Mouse (Mus musculus): ENCODE data around the gene Gm14226.
A peak's percentile ranks its signal among the peaks of the same experiment; 100 is the strongest.
"Not testable (repeated sequence)": the region's sequence is repeated elsewhere in the genome, so short reads cannot be mapped to it uniquely, and the experiment has no call there.

Gene Gm14226

DNA sequence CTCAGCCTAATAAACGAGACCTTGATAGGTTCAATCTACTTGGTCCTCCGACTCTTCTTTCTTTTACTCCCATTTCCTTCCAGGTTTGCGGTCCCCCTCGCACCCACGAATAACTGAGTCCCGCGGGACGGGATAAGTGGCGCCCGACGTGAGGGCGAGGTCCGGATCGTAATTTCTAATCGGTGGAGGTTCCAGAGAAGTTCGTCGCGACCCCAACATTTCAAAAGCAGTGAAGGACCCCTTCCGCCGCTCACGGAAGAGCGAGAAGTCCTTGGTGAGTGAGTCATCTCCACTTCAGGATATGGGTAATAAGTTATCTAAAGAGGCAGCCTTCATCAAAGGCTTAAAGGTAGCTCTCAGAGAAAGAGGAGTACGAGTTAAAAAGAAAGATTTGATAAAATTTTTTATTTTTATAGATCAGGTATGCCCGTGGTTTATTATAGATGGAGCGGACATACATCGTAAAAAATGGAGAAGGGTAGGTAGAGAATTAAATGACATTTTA lies at the start of gene Gm14226:
Gene Gm14226, plus strand, starts transcription at position 16 of the 505 bp plus-strand sequence.
- not testable (repeated sequence) for DNase-seq

DNA sequence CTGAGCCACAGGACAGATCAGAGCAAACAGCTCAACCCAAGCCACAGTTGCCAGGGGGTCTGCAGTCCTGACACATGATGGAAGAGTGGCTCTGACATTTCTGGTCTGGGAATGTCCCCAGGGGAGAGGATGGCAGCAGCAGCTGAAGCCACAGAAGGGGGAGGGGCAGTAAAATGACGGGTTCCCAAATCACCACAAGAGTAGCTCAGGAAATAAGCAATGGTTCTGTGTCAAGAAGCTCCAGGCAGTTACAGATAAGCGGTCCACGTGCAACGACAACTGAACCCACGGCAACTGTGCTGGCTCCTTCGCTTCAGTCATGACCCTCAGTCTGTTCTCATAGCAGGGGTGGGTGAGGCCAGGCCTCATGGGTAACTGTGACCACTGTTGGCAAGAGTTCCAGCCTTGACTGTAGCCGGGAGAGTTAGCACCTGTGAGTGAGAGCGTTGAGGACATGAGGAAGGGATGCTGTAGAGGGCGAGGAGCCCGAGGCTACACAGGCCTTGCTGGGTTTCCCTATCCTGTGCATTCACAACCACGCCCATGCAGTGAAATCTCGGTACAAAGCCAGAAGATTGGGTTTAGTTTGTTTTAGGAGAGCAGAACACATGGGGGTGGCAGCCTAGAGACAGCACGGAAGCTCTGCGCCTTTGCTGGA lies 48.2 kb upstream of the Gm14226 start:
- not testable (repeated sequence) for DNase-seq

DNA sequence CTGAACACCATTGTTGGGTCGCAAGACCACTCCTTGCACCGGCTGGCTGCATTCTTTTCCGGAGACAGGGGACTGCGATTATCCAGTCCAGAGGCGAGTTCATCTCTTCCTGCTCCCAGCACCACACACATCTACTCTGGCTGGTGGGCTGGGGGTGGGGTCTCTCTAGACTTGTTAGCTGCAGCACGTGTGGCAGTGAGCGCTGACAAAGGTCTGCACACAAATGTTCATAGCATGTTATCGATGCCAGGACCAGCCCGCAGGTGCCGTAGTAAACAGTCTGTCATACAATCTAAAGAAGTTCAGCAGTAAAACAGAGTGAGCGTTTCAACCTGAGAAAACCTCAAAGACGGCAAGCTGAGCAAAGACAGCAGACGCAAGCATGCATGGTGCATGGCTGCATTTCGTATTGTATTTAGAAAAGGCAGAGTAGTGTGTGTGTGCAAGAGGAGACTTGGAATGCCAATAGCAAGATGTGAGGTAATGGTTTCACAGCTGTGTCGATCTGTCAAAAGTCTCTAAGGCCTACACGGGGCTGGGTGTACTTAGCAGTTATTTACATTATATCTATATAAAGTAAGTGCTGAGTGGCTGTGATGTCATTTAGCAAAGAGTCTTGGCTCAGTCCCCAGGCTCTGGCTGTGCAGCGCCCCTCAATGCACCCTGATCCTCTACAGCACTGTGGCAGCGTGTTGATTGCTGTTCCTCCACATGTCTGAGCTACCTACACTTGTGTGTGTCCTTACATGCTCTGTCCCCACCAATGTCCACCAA lies 46.0 kb upstream of the Gm14226 start:
- no peak for DNase-seq

DNA sequence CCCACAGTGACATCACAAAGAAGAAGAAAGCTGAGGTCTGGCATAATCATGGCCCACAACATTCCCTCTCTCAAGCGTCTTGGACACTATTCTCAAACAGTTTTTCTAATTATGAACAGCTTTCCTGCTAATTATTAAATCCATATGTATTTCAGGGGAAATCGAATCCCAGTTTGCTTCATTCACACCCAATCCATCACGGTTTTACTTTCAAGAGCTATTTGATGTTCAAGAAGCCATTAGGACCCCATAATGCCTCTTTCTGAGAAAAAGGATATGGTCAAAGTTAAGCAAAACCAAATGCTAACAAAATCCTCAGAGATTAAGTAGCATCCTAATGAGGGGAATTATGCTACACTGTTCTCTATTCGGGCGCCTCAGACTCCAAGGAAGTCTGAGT lies 45.1 kb upstream of the Gm14226 start:
- DNase-seq: no peak

DNA sequence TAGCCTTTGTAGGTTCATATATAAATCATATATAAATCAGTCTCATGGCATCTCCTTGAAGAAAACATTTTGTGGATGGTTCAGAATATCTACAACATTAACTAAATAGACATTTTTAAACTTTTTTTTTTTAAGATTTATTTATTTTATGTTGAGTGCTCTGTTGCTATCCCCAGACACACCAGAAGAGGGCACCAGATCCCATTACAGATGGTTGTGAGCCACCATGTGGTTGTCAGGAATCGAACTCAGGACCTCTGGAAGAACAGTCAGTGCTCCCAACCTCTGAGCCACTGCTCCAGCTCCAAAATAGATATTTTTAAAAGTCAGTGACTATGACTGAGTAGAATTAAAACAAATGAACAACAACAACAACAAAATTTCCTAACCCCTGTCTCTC lies 31.5 kb upstream of the Gm14226 start:
- DNase-seq: no peak

DNA sequence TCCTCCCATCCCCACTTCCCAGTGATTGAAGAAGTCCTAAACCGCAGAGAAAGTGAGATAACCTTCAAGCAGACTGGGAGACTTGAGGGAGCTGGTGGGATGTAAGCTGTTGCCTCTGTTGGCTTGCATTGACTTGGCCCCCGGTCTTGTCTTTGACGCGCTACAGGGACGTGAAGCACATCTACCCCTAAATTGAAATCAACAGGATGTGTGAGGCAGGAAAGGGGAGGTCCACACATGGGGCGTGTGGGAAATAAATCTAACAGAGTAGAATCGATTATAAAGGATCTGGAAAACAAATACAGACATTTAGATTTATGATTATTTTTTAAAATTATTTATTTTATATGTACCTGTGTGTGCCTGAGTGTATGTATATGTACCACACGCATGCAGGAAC lies 26.7 kb upstream of the Gm14226 start:
- peak; percentile 23 for DNase-seq

DNA sequence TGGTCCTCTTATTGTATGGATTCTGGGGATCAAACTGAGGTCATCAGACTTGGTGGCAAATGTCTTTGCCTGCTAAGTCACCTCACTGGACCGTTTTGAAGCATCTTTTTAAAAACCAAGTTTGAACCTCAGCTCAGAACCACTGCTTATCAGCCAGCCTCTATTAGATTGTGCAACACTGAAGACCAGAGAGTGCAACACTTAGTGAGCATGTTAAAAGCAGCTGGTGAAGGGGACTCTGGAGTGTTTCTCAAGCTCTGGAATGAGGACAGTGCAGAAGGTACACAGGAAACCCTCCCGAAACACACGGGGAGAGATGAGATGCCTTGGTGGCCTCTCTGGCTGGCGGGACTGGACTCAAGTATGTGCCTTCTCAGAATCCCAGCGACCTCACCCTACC lies 26.0 kb upstream of the Gm14226 start:
- no peak for DNase-seq

DNA sequence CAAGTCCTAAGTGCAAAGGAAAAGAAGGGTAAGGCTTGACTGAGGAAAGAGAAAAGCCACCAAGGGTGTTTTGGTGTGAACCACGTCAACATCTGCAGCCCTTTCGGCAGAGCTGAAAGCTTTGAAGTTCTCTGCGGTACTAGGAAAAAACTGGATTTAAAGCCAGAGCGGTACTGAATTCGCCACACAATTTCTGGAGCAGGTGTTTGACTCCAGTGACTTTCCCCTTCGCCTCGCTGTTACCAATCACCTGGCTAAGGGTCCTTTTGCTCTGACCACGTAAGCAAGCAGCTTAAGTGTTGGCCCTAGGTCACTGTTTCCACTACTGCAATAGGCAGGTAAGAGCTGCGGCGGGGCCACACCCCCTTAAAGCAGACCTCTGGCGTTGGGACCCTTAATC lies 12.6 kb upstream of the Gm14226 start:
- DNase-seq: no peak

DNA sequence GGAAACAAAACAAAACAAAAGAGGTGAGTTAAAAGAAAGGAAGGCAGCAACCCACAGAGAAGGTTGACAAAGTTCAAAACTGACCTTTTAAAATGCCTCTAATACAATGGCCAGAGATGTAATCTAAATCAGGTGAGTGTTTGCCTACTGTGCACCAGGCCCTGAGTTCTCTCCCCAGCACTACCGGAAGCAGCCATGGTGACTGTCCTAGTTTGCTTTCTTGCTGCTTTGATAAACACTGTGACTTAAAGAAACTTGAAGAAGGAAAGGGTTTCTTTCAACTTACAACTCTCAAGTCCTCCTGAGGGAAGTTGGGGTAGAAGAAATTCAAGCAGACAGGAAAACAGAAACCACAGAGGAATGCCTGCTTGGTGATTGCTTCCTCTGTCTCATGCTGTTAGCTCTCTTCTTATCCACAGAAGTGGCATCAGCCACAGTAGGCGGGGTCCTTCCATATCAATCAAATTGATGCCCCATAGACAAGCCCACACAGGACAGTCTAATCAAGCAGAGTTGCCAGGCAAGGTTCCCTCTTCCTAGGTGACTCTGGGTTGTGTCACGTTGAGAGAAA lies 6.9 kb upstream of the Gm14226 start:
- peak; percentile 52 for DNase-seq

DNA sequence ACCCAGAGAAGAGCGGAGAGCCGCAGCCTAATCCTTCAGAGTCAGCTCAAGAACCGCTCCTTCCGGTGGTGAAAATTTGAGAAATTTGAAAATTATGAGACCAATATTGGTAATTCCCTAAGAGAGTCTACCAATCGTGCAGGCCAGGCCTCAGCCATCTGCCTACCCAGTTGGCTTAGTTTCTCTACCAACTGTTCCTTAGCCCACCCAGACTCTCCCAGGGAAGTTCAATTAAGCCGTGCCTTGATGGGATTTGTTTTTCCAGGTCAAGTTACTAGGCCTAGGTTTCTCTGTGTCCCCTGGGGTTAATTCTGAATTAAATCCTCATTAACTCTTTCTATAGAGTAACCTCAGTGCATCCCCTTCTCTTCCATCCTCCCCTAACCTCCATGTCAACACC lies 5.1 kb upstream of the Gm14226 start:
- DNase-seq: no peak

DNA sequence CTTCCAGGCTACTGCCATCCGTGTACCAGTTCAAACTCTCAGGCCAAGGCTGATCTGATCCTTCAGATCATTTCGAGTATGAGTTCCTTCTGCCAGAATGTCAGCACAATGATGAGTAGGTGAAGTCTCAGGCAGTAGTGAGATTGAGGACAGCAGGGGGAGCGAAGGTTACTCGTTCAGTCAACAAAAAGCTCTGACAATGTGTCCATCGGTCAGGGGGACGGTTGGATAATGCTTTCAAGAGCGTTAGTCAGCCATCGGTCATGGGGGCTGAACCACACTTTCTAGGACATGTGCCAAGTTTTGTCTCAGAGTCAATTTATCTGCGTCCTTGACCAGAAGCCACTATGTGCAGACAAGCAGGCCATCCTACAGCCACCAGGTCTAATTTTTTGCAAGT lies 1.3 kb upstream of the Gm14226 start:
- not testable (repeated sequence) for DNase-seq

DNA sequence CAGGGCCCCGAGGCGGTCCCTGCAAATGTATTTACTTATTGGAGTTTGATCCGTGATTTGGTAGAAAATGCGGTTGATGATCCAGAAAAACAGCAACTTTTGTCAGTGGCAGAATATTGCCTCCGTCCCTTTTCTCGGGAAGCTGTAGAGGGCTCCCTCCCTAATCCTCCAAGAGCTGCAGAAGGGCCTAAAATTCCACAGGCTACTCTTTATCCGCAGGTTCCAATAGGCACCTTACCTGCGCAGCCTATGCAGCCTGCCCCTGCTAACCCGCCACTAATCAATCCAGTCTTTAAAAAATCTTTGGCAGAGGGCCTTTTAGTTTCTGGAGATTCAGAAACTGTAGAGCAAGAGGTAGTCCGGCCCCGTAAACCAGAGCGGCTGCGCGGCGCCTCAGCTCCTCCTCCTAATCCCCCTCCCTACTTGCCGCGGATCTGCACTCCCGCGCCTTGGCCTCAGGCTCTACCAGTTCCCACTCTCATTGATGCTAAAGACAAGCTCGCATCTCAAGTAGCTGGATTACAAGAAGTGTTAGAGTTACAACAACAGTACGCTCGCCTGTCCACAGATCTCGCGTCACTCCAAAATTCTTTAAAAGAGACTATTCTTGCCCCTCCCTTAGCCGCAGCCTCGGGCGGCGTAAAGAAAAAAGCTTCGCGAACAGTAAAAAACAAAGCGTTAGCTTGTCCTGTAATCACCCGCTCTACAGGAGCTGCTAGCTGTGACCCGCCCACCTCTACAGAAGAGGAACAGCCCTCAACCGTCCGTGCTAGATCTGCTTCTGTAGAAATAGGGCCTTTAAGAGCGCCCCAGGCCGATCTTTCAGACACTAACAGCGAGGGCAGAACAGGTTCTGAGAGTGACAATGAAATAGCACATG lies 936 bp downstream of the Gm14226 start:
- peak; percentile 69 for DNase-seq

DNA sequence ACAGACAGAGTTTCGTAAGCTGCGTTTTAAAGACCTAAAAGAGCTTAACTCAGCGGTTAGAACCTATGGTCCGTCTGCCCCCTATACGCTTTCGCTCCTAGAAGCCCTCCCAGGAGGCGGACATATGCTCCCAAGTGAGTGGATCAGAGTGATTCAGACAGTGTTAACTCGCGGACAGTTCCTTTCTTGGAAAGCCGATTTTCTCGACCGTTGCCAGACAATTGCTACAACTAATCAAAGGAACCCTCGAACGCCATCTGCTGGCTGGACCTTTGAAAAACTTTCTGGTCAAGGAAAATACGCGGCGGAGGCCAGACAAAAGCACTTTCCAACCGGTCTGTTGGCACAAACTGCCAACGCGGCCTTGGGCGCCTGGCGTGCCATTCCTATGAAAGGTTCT lies 1.6 kb downstream of the Gm14226 start:
- peak; percentile 85 for DNase-seq

DNA sequence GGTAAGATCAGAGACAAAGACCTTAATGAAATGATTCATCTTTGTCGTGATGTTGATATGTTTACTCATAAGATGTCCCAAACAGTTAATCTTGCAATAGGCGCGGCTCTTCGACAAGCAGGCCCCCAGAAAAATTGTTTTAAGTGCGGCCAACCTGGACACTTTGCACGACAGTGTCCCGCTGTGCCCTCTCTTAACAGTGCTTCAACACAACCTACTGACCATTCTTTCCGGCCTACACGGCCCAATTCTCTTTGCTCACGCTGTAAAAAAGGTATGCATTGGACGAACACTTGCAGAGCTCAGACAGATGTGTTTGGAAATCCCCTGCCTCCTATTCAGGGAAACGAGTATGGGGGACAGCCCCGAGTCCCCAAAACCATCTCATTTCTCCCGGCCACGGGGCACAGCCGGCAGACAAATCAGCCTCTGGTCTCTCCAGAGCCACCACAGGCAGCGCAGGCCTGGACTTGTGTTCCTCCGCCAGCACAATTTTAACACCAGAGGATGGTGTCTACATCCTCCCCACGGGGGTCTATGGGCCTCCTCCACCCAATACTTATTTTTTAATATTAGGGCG lies 2.3 kb downstream of the Gm14226 start:
- not testable (repeated sequence) for DNase-seq

DNA sequence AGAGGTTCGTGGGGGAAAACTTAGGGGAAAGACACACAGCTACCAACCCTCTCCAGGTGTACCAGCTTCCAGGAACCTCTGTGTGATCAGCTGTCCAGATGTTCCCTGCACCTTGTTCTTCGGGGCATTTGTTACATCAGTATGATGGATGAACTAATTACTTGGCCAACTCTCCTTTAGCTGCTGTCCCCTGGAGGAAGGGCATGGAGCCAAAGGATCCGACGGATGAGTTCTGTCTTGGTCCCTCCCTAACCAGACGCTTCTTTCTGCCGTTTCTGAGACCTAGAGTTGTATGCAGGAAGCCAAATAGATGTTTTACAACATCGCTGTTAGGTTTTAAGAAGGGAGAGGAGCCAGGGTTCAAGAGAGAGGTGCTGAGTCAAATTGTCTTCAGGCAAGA lies 12.8 kb downstream of the Gm14226 start:
- DNase-seq: no peak

DNA sequence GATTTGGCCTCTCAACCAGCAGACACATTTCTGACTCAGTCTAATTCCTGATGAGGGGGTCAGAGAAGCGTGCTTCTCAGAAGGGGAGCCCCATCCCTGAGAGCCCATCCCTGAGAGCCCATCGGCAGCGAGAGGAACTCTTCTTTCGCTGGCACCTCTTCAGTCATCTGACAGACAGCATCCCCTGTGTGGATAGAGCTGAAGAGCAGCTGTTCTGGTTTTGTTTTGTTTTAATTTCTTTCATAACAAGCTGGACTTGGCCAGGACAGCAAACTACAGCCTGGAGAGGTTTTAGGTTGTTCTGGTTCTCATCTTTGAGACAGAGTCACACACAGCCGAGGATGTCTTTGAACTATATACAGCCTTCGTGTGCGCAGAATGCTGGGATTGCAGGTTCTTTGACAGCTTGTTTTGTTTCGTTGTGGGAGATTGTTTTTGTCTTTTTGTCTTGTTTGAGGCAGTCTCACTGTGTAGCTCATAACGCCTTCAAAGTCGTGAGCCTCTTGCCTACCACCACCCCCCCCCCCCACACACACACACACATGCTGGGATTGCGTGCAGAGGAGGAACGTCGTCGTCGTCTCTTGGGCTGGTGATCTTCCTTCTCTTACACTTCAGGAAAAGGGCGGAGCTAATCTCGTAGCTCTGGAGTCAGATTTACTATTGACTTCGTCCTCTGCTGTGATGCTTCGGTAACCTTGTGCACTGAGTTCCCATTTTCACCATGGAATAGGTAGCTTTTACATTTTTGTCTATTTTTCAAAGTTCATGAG lies 15.1 kb downstream of the Gm14226 start:
- no peak for DNase-seq

DNA sequence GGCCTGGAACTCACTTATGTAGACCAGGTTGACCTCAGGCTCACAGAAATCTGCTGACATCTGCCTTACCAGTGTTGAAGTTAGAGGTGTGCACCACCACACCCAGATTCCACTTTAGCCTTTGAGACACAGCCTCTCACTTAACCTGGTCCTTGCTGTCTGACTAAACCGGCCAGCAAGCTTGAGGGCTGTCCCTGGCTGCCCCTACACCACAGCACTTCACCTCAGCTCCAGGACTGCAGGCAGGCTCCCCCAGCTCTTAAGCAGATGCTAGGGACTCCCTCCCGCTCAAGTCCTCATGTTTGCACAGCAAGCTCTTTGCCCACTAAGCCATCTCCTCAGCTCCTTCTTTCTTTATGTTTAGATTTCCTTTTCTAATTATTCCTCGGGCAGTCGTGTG lies 21.9 kb downstream of the Gm14226 start:
- no peak for DNase-seq

DNA sequence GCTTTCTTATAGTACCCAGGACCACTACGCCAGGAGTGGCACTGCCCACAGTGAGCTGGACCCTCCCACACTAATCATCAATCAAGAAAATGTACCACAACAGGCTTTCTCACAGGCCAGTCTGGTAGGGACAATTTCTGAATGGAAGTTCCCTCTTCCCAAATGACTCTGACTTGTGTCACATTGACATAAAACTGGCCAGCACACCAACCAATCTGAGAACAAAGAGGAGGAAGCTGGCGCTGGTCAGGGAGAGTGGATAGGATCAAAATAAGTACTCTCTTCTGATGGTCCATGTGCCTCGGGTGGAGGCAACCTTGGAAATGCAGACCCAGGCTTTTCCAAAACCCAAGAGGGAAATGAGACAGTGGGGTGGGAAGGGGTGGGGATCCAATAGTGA lies 26.5 kb downstream of the Gm14226 start:
- DNase-seq: no peak

DNA sequence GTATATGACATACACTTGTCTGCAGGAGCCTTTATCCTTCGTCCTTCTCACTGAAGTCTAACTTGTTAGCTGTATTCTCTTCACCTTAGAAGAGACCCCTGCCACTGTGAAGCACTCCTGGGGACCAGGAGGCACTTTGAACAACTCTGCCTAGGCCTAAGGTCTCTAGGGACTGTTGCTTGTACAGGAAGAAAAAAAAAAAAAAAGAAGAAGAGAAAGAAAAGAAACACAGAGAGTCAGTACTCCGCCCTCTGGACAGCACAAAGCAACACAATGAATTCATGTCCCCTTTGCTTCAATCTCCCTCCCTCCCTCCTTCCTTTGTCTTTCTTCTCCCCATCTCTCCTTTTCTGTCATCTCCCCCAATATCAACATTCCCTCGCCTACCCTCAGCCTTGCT lies 27.0 kb downstream of the Gm14226 start:
- no peak for DNase-seq

DNA sequence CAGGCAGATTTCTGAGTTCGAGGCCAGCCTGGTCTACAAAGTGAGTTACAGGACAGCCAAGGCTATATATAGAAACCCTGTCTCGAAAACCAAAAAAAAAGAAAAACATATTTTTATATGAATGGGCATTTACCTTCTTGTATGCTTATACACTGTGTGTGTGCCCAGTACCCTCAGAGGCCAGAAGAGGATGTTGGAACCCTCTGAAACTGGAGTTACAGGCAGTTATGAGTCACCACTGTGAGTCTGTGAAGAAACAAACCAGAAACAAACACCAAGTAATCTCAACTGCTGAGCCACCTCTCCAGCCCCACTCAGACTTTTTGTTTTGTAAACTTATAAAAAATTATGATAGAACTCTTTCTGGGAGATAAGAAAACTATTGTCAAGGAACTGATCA lies 28.7 kb downstream of the Gm14226 start:
- no peak for DNase-seq

DNA sequence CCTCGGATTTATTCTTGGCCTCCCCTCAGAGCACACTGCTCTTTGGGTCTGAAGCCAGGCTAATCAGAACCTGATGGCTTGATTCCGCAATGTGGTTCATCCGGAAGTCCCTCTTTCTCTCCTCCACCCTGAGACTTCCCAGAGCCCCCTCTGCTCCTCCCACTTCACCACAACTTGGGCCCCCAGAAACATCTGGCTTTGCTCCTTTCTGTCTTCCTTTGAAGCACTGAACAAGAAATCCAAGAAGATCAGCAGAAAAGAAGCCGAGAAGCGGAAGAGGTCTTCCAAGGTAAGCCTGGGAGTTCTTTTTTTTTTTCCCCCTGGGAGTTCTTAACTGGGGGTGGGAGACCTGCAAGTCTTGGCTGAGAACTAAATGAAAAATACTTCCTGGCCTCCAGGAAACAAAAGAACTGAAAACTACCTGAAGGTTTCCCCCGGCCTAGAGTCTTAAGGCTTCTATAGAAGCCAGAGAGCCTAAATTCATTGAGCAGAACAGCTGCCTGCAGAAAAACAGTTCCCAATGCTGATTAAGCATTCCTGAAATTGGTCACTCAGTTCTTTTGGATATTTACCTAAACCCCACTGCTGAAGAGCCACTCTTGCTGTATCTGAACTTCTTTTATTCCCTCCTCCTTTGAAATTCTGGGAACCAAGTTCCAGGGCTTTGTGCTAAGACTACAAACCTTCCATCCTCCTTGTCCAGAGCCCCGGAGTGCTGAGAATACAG lies 29.5 kb downstream of the Gm14226 start:
- peak; percentile 39 for DNase-seq

Measured in thymus, postnatal 25 days (tissue).